Mouse (Mus musculus): ENCODE measurements around the gene Cdkl3. TPM values are rescaled to one million over a fixed set of nuclear protein-coding genes. Genes with fewer than 3 reads are reported as not detected.

Gene Cdkl3
- 8.5 and 9.4 TPM in 2 replicates for polyA plus RNA-seq (2016; fragmentation: Nextera tagmentation; extraction: Ambion mirVana)

GRCm38 (mm10) chr11:52003772-52004528 lies at the start of gene Cdkl3:
Gene Cdkl3, plus strand, starts transcription at chr11:52004221.
- H3K36me3 ChIP-seq: peaks cover 3% of the 10 kb centered on the region; the same call in 1 of the 2 replicates
- peak; percentile 90 for ATAC-seq (ENCODE audit: insufficient number of reproducible peaks, low FRiP score)
- peak within 1 kb of the TSS; percentile 66 for H3K4me2 ChIP-seq
- peak within 1 kb of the TSS; percentile 81 for H3K9ac ChIP-seq
- H3K27me3 ChIP-seq (replicated peaks): no peaks in the 10 kb centered on the region
- H3K4me1 ChIP-seq (replicated peaks): peaks cover 18% of the 10 kb centered on the region
- H3K9me3 ChIP-seq (replicated peaks): no peaks in the 10 kb centered on the region
- peak within 1 kb of the TSS; percentile 91 for H3K27ac ChIP-seq (ENCODE audit: poor library complexity, severe bottlenecking)
- H3K4me3 ChIP-seq: peak within 1 kb of the TSS; percentile 69
- under 1% methylated on average over 51 of the region's 51 CpGs for WGBS

- Histone ChIP-seq H3K4me1 (replicated peaks) (0 out of 2 replicates have a peak, but pooled peaks cover 6% of the 10 kb centered on the region), H3K9me3 (replicated peaks) (0 out of 2 replicates have a peak, but pooled peaks cover 4% of the 10 kb centered on the region), H3K4me3 (no peak overlapping the region), H3K4me2 (no peak overlapping the region), H3K27me3 (replicated peaks) (0 out of 2 replicates have a peak, but pooled peaks cover 19% of the 10 kb centered on the region), H3K27ac (ENCODE audit: poor library complexity, severe bottlenecking) (no peak overlapping the region), H3K9ac (no peak overlapping the region), H3K36me3 (no peaks in the 10 kb centered on the region)
- ATAC-seq (ENCODE audit: insufficient number of reproducible peaks, low FRiP score): no peak
- WGBS: 61% methylated on average over 9 of the region's 9 CpGs
Observed at GRCm38 (mm10) chr11:51956112-51956511, 47.9 kb upstream of the Cdkl3 start.

- Histone ChIP-seq H3K27me3 (replicated peaks) (0 out of 2 replicates have a peak, but pooled peaks cover 19% of the 10 kb centered on the region), H3K4me3 (no peak overlapping the region), H3K9me3 (replicated peaks) (0 out of 2 replicates have a peak, but pooled peaks cover 4% of the 10 kb centered on the region), H3K36me3 (no peaks in the 10 kb centered on the region), H3K4me1 (replicated peaks) (no peaks in the 10 kb centered on the region), H3K27ac (ENCODE audit: poor library complexity, severe bottlenecking) (no peak overlapping the region), H3K9ac (no peak overlapping the region), H3K4me2 (no peak overlapping the region)
- ATAC-seq (ENCODE audit: insufficient number of reproducible peaks, low FRiP score): no peak
- WGBS: 85% methylated on average over 4 of the region's 4 CpGs
Observed at GRCm38 (mm10) chr11:51957760-51958159, 46.3 kb upstream of the Cdkl3 start.

- ATAC-seq (ENCODE audit: insufficient number of reproducible peaks, low FRiP score): no peak
- 76% methylated on average over 5 of the region's 5 CpGs for WGBS
Observed at GRCm38 (mm10) chr11:51959511-51959910, 44.5 kb upstream of the Cdkl3 start.

GRCm38 (mm10) chr11:51960061-51960460 lies 44.0 kb upstream of the Cdkl3 start:
- Histone ChIP-seq H3K27me3 (replicated peaks) (0 out of 2 replicates have a peak, but pooled peaks cover 20% of the 10 kb centered on the region), H3K36me3 (no peaks in the 10 kb centered on the region), H3K4me2 (no peak overlapping the region), H3K9ac (no peak overlapping the region), H3K27ac (ENCODE audit: poor library complexity, severe bottlenecking) (no peak overlapping the region), H3K4me3 (no peak overlapping the region), H3K9me3 (replicated peaks) (no peaks in the 10 kb centered on the region), H3K4me1 (replicated peaks) (no peaks in the 10 kb centered on the region)
- no peak for ATAC-seq (ENCODE audit: insufficient number of reproducible peaks, low FRiP score)
- 79% methylated on average over 4 of the region's 4 CpGs for WGBS

More at GRCm38 (mm10) chr11:51959511-51959910, 44.5 kb upstream of the Cdkl3 start:
- Histone ChIP-seq H3K9ac (no peak overlapping the region), H3K27me3 (replicated peaks) (0 out of 2 replicates have a peak, but pooled peaks cover 19% of the 10 kb centered on the region), H3K4me3 (no peak overlapping the region), H3K4me2 (no peak overlapping the region), H3K36me3 (no peaks in the 10 kb centered on the region), H3K27ac (ENCODE audit: poor library complexity, severe bottlenecking) (no peak overlapping the region), H3K4me1 (replicated peaks) (no peaks in the 10 kb centered on the region), H3K9me3 (replicated peaks) (0 out of 2 replicates have a peak, but pooled peaks cover 4% of the 10 kb centered on the region)

GRCm38 (mm10) chr11:51960967-51961471 lies 43.0 kb upstream of the Cdkl3 start:
- H3K9me3 ChIP-seq (replicated peaks): no peaks in the 10 kb centered on the region
- 72% methylated on average over 11 of the region's 11 CpGs for WGBS
- no peaks in the 10 kb centered on the region for H3K4me1 ChIP-seq (replicated peaks)
- no peak overlapping the region for H3K9ac ChIP-seq
- H3K4me3 ChIP-seq: no peak overlapping the region
- H3K27me3 ChIP-seq (replicated peaks): 0 out of 2 replicates have a peak, but pooled peaks cover 17% of the 10 kb centered on the region
- H3K27ac ChIP-seq (ENCODE audit: poor library complexity, severe bottlenecking): no peak overlapping the region
- ATAC-seq (ENCODE audit: insufficient number of reproducible peaks, low FRiP score): no peak
- no peaks in the 10 kb centered on the region for H3K36me3 ChIP-seq
- H3K4me2 ChIP-seq: no peak overlapping the region

- H3K4me2 ChIP-seq: no peak overlapping the region
- no peak for ATAC-seq (ENCODE audit: insufficient number of reproducible peaks, low FRiP score)
- H3K27me3 ChIP-seq (replicated peaks): 0 out of 2 replicates have a peak, but pooled peaks cover 10% of the 10 kb centered on the region
- H3K27ac ChIP-seq (ENCODE audit: poor library complexity, severe bottlenecking): no peak overlapping the region
- no peak overlapping the region for H3K4me3 ChIP-seq
- no peaks in the 10 kb centered on the region for H3K4me1 ChIP-seq (replicated peaks)
- H3K9me3 ChIP-seq (replicated peaks): no peaks in the 10 kb centered on the region
- WGBS: 79% methylated on average over 8 of the region's 8 CpGs
- no peaks in the 10 kb centered on the region for H3K36me3 ChIP-seq
- no peak overlapping the region for H3K9ac ChIP-seq
Observed at GRCm38 (mm10) chr11:51961761-51962160, 42.3 kb upstream of the Cdkl3 start.

- Histone ChIP-seq H3K4me2 (no peak overlapping the region), H3K4me3 (no peak overlapping the region), H3K27me3 (replicated peaks) (0 out of 2 replicates have a peak, but pooled peaks cover 10% of the 10 kb centered on the region), H3K9me3 (replicated peaks) (no peaks in the 10 kb centered on the region), H3K9ac (no peak overlapping the region), H3K4me1 (replicated peaks) (0 out of 2 replicates have a peak, but pooled peaks cover 3% of the 10 kb centered on the region), H3K27ac (ENCODE audit: poor library complexity, severe bottlenecking) (no peak overlapping the region), H3K36me3 (no peaks in the 10 kb centered on the region)
- 83% methylated on average over 7 of the region's 7 CpGs for WGBS
- ATAC-seq (ENCODE audit: insufficient number of reproducible peaks, low FRiP score): no peak
Observed at GRCm38 (mm10) chr11:51962277-51962676, 41.7 kb upstream of the Cdkl3 start.

- Histone ChIP-seq H3K4me3 (no peak overlapping the region), H3K4me2 (no peak overlapping the region), H3K9me3 (replicated peaks) (no peaks in the 10 kb centered on the region), H3K4me1 (replicated peaks) (peaks cover 10% of the 10 kb centered on the region), H3K9ac (no peak overlapping the region), H3K27me3 (replicated peaks) (0 out of 2 replicates have a peak, but pooled peaks cover 4% of the 10 kb centered on the region), H3K27ac (ENCODE audit: poor library complexity, severe bottlenecking) (no peak overlapping the region), H3K36me3 (peaks cover 17% of the 10 kb centered on the region)
- 67% methylated on average over 5 of the region's 5 CpGs for WGBS
- no peak for ATAC-seq (ENCODE audit: insufficient number of reproducible peaks, low FRiP score)
Observed at GRCm38 (mm10) chr11:51966651-51967050, 37.4 kb upstream of the Cdkl3 start.

- ATAC-seq (ENCODE audit: insufficient number of reproducible peaks, low FRiP score): peak; percentile 94
- H3K9ac ChIP-seq: peak within 1 kb of the TSS; percentile 77
- no peaks in the 10 kb centered on the region for H3K9me3 ChIP-seq (replicated peaks)
- 0 out of 2 replicates have a peak within 1 kb of the TSS, but pooled peaks have one; percentile 3 for H3K27ac ChIP-seq (ENCODE audit: poor library complexity, severe bottlenecking)
- peaks cover 10% of the 10 kb centered on the region for H3K4me1 ChIP-seq (replicated peaks)
- H3K36me3 ChIP-seq: peaks cover 27% of the 10 kb centered on the region
- H3K27me3 ChIP-seq (replicated peaks): 0 out of 2 replicates have a peak, but pooled peaks cover 4% of the 10 kb centered on the region
- peak within 1 kb of the TSS; percentile 60 for H3K4me3 ChIP-seq
- peak within 1 kb of the TSS; percentile 78 for H3K4me2 ChIP-seq
- 3% methylated on average over 63 of the region's 63 CpGs for WGBS
Observed at GRCm38 (mm10) chr11:51967443-51968401, 36.3 kb upstream of the Cdkl3 start, which contains the start of gene Cdkn2aipnl. Gene Cdkn2aipnl, plus strand, starts transcription at chr11:51967661.

Data from heart, embryonic 12.5 days (tissue).